Mouse (Mus musculus): ENCODE measurements around the gene Prss16.

GRCm38 (mm10) chr13:22034443-22035266 is 25.1 kb upstream of the Prss16 start:
- TF ChIP-seq POLR2A (IDR thresholded peaks at IDR 0.05; ENCODE audit: borderline replicate concordance, control insufficient read depth, low read depth, low read length) (no peak), CTCF (IDR thresholded peaks at IDR 0.05; ENCODE audit: control insufficient read depth, insufficient read depth, low read length) (no peak)

All from bone marrow, adult 2 months (tissue).